Mouse (Mus musculus) cerebellum, adult 9-11 months (tissue): Measurements from ENCODE around the gene Ccdc125.
A peak's percentile ranks its signal among the peaks of the same experiment; 100 is the strongest.
"Not testable (repeated sequence)": the region's sequence is repeated elsewhere in the genome, so short reads cannot be mapped to it uniquely, and the experiment has no call there.

Experiments
- DNase-seq: peaks from one replicate; pipeline ENCODE4 v3.0.0; 2022

Gene Ccdc125

DNA sequence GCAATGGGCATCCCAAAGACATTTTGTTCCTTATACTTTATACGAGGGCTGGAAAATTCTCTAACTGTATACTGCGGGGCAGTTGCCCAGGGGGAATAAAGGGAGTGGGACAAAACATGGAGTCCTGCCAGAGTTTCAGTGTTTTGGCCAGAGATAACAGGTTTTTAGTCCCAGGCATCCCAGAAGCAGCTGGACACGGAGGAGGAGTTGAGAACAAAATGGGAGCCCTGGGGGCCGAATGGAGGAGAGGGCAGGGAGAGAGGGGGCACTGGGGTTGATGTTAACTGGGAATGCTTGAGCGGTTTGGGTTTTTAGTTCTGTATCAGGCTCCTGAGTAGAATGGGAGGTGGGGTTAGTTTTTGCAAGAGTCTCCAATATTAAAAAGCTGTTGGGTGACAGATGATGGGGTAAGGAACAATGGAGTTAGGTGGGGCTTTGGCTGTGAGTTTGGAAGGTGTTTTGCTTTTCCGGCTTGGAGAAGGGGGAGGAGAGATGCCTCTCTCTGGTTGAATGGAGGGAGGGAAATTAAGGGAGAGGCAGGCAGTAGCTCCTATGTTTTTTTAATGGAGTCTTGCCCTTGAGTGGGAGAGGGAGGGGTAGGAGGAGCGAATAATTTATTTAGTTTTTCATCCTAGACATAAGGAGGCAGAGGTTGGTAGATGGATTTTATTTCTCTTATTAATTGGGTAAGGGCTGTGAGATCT, 54.7 kb downstream of the Ccdc125 start:
- DNase-seq = no peak

DNA sequence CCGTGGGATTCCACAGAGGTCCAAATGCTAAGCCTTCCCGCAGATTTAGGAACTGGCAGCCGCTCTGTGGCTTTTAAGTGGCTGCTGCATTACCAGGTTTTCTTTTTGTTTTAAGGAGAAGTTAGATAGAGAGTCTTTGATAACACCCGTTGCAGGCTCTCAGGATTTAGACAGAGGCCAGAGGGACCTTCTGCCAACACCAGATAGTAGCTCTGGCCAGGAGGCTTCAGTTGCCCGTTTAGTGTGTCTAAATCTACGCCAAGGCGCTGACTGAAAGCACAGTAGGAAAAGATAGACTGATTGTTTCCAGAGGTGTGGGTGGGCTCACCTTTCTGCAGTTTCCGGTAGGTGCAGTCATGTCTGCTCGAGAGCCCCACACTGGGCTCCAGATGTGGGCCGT, 55.7 kb downstream of the Ccdc125 start:
- no peak for DNase-seq

DNA sequence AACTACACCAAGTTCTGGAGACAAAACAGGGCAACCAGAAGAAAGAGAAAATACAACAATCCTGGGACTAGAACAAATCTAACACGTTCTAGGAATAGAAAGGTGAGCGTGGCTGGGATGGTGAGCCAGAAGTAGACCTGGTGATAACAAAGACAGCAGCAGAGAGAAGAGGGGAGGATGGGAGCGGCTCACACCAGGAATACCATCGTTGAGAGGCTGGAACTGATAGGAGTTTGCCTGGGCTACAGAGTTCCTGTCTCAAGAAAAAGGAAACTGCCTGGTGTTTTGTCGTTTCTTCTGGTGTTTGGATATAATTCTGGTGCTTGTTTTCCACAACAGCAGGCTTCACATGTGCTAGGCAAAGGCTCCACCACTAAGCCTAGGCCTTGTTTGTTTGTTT, 58.6 kb downstream of the Ccdc125 start:
- no peak for DNase-seq

DNA sequence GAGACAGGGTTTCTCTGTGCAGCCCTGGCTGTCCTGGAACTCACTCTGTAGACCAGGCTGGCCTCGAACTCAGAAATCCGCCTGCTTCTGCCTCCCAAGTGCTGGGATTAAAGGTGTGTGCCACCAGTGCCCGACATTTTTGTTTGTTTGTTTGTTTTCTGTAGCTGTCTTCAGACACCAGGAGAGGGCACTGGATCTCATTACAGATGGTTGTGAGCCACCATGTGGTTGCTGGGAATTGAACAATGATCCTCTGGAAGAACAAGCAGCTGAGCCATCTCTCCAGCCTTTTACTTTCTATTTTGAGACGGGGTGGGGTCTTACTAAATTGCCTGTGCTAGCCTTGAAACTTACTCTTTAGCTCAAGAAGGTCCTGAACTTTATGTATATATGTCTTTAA, 59.0 kb downstream of the Ccdc125 start:
- not testable (repeated sequence) for DNase-seq

DNA sequence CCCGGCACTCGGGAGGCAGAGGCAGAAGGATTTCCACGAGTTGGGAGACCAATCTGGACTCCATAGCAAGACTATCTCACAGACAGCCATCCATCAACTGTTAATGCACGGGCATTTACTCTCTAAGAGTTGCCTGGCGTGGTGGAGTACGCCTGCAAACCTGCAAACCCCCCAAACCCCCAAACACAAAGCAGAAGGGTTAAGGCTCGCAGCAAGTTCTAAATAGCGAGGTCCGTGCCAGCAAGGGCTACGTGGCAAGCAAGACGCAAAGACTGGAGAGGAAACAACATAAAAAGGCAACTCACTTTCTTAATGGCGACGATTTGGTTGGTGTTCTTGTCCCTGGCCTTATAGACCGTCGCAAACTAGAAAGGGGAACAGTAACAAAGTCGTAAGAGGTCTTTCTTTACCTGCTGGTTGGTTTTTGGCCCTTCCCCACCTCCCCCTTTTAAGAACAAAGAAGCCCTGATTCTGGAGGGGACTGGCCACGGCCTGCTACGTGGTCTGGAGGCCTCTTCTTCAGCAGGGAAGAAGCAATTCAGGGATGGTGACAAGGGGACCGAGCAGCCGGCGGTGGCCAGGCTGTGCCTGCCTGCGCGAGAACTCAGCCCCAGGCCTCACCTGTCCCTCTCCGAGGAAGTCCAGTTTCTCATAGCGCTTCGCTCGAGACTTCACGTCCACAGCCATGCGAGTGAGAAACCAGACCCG, 60.8 kb downstream of the Ccdc125 start:
- DNase-seq = peak; percentile 32

DNA sequence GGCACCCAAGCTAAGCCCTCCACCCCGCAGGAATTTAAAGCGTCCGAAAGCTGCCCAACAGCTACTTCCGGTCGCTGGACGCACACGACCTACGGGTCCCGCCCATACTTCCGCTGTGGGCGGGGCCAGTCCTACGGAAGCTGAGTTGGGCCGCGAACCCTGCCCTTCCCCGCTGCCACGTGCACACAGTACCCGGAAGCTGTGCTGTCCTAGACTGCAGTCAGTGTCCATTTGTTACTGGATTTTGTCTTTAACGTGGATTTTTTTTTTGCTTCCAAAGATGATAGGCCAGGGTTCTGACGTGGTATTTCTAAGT, 61.3 kb downstream of the Ccdc125 start, which contains the start of gene Cdk7:
TSS of gene Cdk7 (minus strand) at position 79 of the 316 bp plus-strand sequence.
- DNase-seq = peak; percentile 92

DNA sequence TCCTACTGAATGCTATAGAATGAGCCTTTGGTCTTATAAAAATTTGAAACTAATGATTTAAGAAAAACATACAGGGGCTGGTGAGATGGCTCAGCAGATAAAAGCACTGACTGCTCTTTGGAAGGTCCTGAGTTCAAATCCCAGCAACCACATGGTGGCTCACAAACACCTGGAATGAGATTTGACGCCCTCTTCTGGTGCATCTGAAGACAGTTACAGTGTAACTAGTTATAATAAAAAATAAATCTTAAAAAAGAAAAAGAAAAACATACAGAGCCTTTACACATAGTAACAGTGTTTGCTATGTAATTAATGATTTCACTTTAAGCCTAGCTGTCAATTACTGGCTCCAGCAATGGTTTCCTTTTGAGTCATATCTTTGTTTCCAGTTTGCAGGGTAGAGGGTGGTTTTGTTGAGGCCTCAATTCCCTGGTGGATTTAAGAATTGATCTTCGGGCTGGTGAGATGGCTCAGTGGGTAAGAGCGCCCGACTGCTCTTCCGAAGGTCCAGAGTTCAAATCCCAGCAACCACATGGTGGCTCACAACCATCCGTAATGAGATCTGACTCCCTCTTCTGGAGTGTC, 62.0 kb downstream of the Ccdc125 start:
- DNase-seq = not testable (repeated sequence)

DNA sequence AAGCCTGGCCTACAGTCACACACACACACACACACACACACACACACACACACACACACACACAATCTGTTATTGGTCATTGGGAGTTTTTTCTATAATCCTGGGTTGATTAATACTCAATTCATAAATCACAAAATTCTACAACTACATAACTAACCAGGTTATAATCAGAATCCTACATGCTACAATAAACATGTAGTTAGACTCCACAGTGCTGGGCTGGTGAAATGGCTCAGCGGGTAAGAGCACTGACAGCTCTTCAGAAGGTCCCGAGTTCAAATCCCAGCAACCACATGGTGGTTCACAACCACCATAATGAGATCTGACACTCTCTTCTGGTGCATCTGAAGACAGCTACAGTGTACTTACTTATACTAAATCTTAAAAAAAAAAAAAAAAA, 63.2 kb downstream of the Ccdc125 start:
- no peak for DNase-seq

DNA sequence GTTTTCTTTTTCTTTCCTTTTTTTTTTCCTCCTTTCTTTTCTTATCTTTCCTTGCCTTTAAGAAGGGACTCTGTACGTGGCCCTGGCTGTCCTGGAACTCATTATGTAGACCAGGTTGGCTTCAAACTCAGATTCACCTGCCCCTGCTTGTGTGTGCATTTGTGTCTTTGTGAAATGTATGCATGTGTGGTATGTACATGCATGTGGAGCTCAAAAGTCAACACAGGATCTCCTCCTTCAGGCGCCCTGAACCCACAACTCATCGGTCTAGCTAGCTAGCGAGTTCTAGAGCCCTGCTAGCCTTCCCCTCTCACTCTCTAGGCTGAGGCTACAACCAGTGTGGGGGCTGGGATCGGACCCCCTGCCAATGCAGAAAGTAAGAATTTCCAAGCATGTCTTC, 73.3 kb downstream of the Ccdc125 start:
- DNase-seq = peak; percentile 33

DNA sequence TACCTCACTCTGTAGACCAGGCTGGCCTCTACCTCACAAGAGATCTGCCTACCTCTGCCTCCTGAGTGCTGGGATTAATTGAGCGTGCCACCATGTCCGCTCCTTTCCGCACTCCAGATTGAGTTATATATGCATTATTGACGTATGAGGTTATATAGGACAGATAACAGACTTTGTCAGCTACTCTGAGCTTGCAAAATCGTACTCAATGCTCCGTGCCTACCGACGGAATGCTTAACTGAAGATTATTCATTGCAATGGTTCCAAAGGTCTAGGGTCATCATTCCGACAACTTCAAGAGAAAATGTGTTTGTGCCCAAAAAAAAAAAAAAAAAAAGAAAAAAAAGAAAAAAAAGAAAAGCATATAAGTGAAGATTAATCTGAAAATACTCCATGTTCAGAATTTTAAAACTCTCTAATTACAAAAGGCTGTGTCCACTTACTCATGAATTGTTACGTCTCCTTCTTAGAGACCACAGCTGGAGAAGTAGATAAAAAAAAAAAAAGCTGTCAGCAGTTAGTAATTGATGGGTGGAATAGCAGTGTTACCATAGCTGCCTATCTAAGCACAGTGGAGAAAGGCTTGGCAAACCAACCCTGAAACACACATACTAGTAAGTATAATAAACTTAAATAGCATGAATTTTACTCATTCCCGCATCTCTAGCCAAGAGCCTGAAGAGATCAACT, 74.0 kb downstream of the Ccdc125 start:
- DNase-seq = peak; percentile 32

DNA sequence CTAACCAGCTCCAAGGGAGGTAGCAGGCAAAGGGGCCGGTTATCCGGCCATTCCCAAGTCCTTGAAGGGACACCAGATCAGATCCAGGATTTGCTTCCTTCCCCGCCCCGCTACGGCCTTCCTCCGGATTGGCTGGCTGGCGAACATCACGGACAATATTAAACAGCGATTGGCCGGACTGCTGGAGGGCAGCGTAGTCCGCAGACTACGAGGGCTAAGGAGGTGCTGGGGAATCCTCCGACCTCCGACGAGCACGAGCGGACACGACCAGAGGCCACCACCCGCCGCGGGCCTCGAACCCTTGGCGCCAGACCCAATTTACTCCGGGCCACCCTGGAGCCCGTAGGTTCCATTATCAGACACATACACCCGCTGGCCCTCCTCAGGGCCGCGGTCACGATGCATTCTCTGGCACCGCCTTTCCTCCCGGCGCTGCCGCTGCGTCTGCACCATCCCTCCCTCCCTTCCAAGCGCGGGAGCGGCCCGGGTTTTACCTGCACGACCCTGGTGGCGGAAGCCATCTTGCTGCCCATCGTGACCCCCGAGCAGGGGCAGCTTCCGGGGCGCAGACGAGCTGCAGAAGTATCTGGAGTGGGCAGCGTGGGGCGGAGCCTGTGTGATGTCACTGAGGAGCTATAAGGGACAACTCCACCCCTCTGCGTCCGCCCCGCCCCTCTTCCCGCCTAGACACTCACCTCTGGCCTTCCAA, 74.7 kb downstream of the Ccdc125 start, which contains the start of gene Mrps36:
TSS of gene Mrps36 (minus strand) at position 624 of the 709 bp plus-strand sequence.
- peak; percentile 98 for DNase-seq

DNA sequence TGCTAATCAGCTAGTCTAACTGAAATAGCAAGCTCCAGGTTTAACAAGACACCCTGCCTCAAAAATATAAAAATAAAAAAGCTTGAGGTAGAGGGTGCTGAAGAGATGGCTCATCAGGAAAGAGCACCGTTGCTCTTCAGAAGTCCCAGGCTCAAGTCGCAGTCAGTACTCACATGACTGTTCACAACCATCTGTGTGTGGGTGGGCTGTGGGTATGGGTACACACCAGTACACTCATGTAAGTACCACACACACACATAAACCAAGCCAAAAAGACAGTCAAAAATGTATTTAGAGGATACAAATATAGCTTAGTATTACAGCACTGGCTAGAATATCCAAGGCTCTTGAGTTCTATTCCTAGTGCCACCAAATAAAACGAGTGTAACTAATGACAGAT, 76.6 kb downstream of the Ccdc125 start:
- no peak for DNase-seq
